Mouse (Mus musculus): Measurements from ENCODE around the gene Irf8. TPM values are rescaled to one million over a fixed set of nuclear protein-coding genes. Genes with fewer than 3 reads are reported as not detected.

Irf8 gene
- total and polyA plus RNA-seq, 3 experiments = 0.05 to 0.07 TPM; not detected in 1

GRCm38 (mm10) chr8:120700053-120700452 lies 36.1 kb upstream of the Irf8 start:
- H3K9me3 ChIP-seq (replicated peaks) = peaks cover 24% of the 10 kb centered on the region
- H3K36me3 ChIP-seq (replicated peaks) = no peaks in the 10 kb centered on the region
- no peak for TF ChIP-seq GATA1 (IDR thresholded peaks at IDR 0.05; ENCODE audit: borderline replicate concordance, low read length)
- TF ChIP-seq CTCF (IDR thresholded peaks at IDR 0.05; ENCODE audit: low read depth, low read length) = no peak
- TF ChIP-seq GATA2 (IDR thresholded peaks at IDR 0.05; ENCODE audit: borderline replicate concordance, low read depth, low read length) = no peak
- no peak for TF ChIP-seq POLR2AphosphoS5 (IDR thresholded peaks at IDR 0.05; ENCODE audit: insufficient replicate concordance, low read depth, low read length)
- TF ChIP-seq TAL1 (conservative IDR thresholded peaks at IDR 0.05; ENCODE audit: low read depth, low read length) = no peak
- ATAC-seq (ENCODE audit: extremely low read depth, insufficient number of reproducible peaks, low FRiP score, poor library complexity, severe bottlenecking) (no peak), DNase-seq (ENCODE audit: low spot score) (no peak)
- no peaks in the 10 kb centered on the region for H3K4me1 ChIP-seq (ENCODE audit: insufficient read depth, low read depth, low read length)
- H3K27me3 ChIP-seq (ENCODE audit: insufficient read depth, low read length) = no peaks in the 10 kb centered on the region
- no peak overlapping the region for H3K4me3 ChIP-seq (ENCODE audit: low read depth, low read length)

GRCm38 (mm10) chr8:120701758-120702465 lies 34.2 kb upstream of the Irf8 start:
- Histone ChIP-seq H3K4me3 (ENCODE audit: low read depth, low read length) (no peak overlapping the region), H3K4me1 (ENCODE audit: insufficient read depth, low read depth, low read length) (no peaks in the 10 kb centered on the region), H3K27me3 (ENCODE audit: insufficient read depth, low read length) (no peaks in the 10 kb centered on the region), H3K9me3 (replicated peaks) (peaks cover 17% of the 10 kb centered on the region), H3K36me3 (replicated peaks) (no peaks in the 10 kb centered on the region)
- no peak for DNase-seq (ENCODE audit: low spot score)
- ATAC-seq (ENCODE audit: extremely low read depth, insufficient number of reproducible peaks, low FRiP score, poor library complexity, severe bottlenecking) = no peak
- TF ChIP-seq CTCF (IDR thresholded peaks at IDR 0.05; ENCODE audit: low read depth, low read length) = no peak
- no peak for TF ChIP-seq TAL1 (conservative IDR thresholded peaks at IDR 0.05; ENCODE audit: low read depth, low read length)
- no peak for TF ChIP-seq GATA1 (IDR thresholded peaks at IDR 0.05; ENCODE audit: borderline replicate concordance, low read length)
- no peak for TF ChIP-seq POLR2AphosphoS5 (IDR thresholded peaks at IDR 0.05; ENCODE audit: insufficient replicate concordance, low read depth, low read length)
- no peak for TF ChIP-seq GATA2 (IDR thresholded peaks at IDR 0.05; ENCODE audit: borderline replicate concordance, low read depth, low read length)

- Histone ChIP-seq H3K9me3 (replicated peaks) (peaks cover 13% of the 10 kb centered on the region), H3K36me3 (replicated peaks) (no peaks in the 10 kb centered on the region), H3K4me3 (ENCODE audit: low read depth, low read length) (no peak overlapping the region), H3K27me3 (ENCODE audit: insufficient read depth, low read length) (no peaks in the 10 kb centered on the region), H3K4me1 (ENCODE audit: insufficient read depth, low read depth, low read length) (no peaks in the 10 kb centered on the region)
- TF ChIP-seq CTCF (IDR thresholded peaks at IDR 0.05; ENCODE audit: low read depth, low read length) (no peak), TAL1 (conservative IDR thresholded peaks at IDR 0.05; ENCODE audit: low read depth, low read length) (no peak), POLR2AphosphoS5 (IDR thresholded peaks at IDR 0.05; ENCODE audit: insufficient replicate concordance, low read depth, low read length) (no peak), GATA2 (IDR thresholded peaks at IDR 0.05; ENCODE audit: borderline replicate concordance, low read depth, low read length) (no peak), GATA1 (IDR thresholded peaks at IDR 0.05; ENCODE audit: borderline replicate concordance, low read length) (no peak)
- ATAC-seq (ENCODE audit: extremely low read depth, insufficient number of reproducible peaks, low FRiP score, poor library complexity, severe bottlenecking) (no peak), DNase-seq (ENCODE audit: low spot score) (no peak)
Measured at GRCm38 (mm10) chr8:120704203-120704602, 32.0 kb upstream of the Irf8 start.

GRCm38 (mm10) chr8:120705163-120705562 lies 31.0 kb upstream of the Irf8 start:
- ATAC-seq (ENCODE audit: extremely low read depth, insufficient number of reproducible peaks, low FRiP score, poor library complexity, severe bottlenecking) = no peak
- Histone ChIP-seq H3K4me1 (ENCODE audit: insufficient read depth, low read depth, low read length) (no peaks in the 10 kb centered on the region), H3K36me3 (replicated peaks) (no peaks in the 10 kb centered on the region), H3K4me3 (ENCODE audit: low read depth, low read length) (no peak overlapping the region), H3K9me3 (replicated peaks) (peaks cover 11% of the 10 kb centered on the region), H3K27me3 (ENCODE audit: insufficient read depth, low read length) (no peaks in the 10 kb centered on the region)
- no peak for TF ChIP-seq CTCF (IDR thresholded peaks at IDR 0.05; ENCODE audit: low read depth, low read length)
- TF ChIP-seq GATA2 (IDR thresholded peaks at IDR 0.05; ENCODE audit: borderline replicate concordance, low read depth, low read length) = no peak
- DNase-seq (ENCODE audit: low spot score) = no peak

- H3K27me3 ChIP-seq (ENCODE audit: insufficient read depth, low read length) = no peaks in the 10 kb centered on the region
- TF ChIP-seq CTCF (IDR thresholded peaks at IDR 0.05; ENCODE audit: low read depth, low read length) (no peak), GATA2 (IDR thresholded peaks at IDR 0.05; ENCODE audit: borderline replicate concordance, low read depth, low read length) (no peak), GATA1 (IDR thresholded peaks at IDR 0.05; ENCODE audit: borderline replicate concordance, low read length) (no peak), POLR2AphosphoS5 (IDR thresholded peaks at IDR 0.05; ENCODE audit: insufficient replicate concordance, low read depth, low read length) (no peak), TAL1 (conservative IDR thresholded peaks at IDR 0.05; ENCODE audit: low read depth, low read length) (no peak)
- peaks cover 14% of the 10 kb centered on the region for H3K9me3 ChIP-seq (replicated peaks)
- ATAC-seq (ENCODE audit: extremely low read depth, insufficient number of reproducible peaks, low FRiP score, poor library complexity, severe bottlenecking) (no peak), DNase-seq (ENCODE audit: low spot score) (no peak)
- no peak overlapping the region for H3K4me3 ChIP-seq (ENCODE audit: low read depth, low read length)
- no peaks in the 10 kb centered on the region for H3K4me1 ChIP-seq (ENCODE audit: insufficient read depth, low read depth, low read length)
- no peaks in the 10 kb centered on the region for H3K36me3 ChIP-seq (replicated peaks)
Measured at GRCm38 (mm10) chr8:120706193-120706592, 30.0 kb upstream of the Irf8 start.

GRCm38 (mm10) chr8:120709176-120709575 lies 27.0 kb upstream of the Irf8 start:
- H3K4me1 ChIP-seq (ENCODE audit: insufficient read depth, low read depth, low read length) = no peaks in the 10 kb centered on the region
- DNase-seq (ENCODE audit: low spot score) = no peak
- no peaks in the 10 kb centered on the region for H3K27me3 ChIP-seq (ENCODE audit: insufficient read depth, low read length)
- H3K9me3 ChIP-seq (replicated peaks) = peaks cover 13% of the 10 kb centered on the region
- ATAC-seq (ENCODE audit: extremely low read depth, insufficient number of reproducible peaks, low FRiP score, poor library complexity, severe bottlenecking) = no peak
- TF ChIP-seq POLR2AphosphoS5 (IDR thresholded peaks at IDR 0.05; ENCODE audit: insufficient replicate concordance, low read depth, low read length) (no peak), GATA2 (IDR thresholded peaks at IDR 0.05; ENCODE audit: borderline replicate concordance, low read depth, low read length) (no peak), TAL1 (conservative IDR thresholded peaks at IDR 0.05; ENCODE audit: low read depth, low read length) (no peak), CTCF (IDR thresholded peaks at IDR 0.05; ENCODE audit: low read depth, low read length) (no peak)
- H3K36me3 ChIP-seq (replicated peaks) = no peaks in the 10 kb centered on the region
- no peak overlapping the region for H3K4me3 ChIP-seq (ENCODE audit: low read depth, low read length)
